Mouse (Mus musculus) adrenal gland, postnatal 36 days (tissue): ENCODE measurements around the gene Rnf135. TPM values are rescaled to one million over a fixed set of nuclear protein-coding genes. Genes with fewer than 3 reads are reported as not detected.
A peak's percentile ranks its signal among the peaks of the same experiment; 100 is the strongest.
"Not testable (repeated sequence)": the region's sequence is repeated elsewhere in the genome, so short reads cannot be mapped to it uniquely, and the experiment has no call there.

Experiments used
- DNase-seq, 2 experiments: peaks; one replicate each; pipeline ENCODE4 v3.0.0; 2021; ENCODE audit warnings: mixed read lengths in 1 of 2
- total RNA-seq, 2 experiments: library from RNA; stranded (reverse); gene quantifications; 2 replicates each; pipeline ENCODE4 v1.2.3; 2021

Gene Rnf135
- total RNA-seq, 2 experiments from 2014 or later: 6.9 to 13.3 TPM

DNA sequence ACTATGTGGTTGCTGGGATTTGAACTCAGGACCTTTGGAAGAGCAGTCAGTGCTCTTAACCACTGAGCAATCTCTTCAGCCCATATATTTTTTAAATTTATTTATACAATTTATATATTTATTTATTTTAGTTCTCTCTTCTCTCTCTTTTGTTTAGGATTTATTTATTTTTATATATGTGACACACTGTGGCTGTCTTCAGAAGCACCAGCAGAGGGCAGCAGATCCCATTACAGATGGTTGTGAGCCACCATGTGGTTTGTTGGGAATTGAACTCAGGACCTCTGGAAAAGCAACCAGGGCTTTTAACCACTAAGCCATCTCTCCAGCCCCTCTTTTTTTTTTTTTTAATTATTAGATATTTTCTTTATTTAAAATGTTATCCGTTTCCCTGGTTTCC is 16.7 kb downstream of the Rnf135 start:
- peak in 1 of 2 experiments; percentile 44 for DNase-seq

DNA sequence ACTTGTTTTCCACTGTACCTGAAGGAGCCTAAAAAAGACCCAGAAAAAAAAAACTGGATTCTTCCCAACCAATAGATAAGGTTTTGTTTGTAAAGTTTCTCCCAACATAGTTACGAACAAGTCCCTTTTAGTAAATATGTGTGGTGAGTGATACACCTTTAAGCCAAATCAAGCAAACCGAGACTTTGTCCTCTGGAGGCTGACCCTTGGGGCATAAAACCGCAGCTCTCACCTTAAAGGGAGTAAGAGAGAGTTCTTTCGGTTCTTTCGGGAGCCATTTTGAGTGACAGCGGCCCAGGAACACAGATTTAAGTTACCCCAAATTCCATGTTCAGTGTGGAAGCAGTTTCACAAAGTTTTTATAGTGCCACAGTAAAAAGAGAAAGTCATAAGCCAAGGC is 18.6 kb downstream of the Rnf135 start:
- DNase-seq: no peak

DNA sequence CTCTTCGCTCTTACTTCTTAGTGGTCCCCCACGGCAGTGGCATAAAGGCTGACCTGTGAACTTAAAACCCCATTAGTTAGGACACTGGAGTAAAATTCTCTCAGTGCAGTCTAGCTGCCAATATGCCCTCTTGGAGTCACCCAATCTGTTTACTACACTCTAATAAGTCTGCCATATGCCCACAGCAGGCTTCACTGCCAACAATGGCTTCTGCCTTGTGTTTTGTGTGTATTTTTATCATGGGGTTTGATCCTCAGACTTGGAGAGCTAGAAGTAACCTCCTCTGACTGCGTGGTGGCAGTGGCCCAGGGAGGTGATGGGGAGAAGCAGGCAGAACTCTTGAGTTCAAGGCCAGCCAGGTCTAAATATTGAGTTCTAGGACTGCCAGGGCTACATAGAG is 20.4 kb downstream of the Rnf135 start:
- DNase-seq: no peak

DNA sequence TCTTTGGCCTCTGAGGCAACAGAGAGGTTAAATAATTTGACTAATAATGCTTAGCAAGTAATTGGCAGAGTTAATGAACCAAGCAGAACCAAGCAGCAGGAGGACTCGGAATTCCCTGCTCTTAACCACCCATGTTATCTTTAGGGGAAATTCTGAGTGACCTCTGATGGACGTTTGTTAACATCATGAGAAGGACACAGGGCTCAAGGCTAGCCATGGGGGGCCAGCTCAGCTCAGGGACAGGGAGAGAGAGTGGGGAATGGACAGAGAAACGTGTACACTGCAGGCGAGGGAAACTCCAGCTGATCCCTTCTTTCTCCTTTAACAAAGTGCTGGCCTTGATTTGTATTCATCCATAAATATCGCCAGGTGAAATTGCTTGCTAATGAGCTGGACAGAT is 21.3 kb downstream of the Rnf135 start:
- DNase-seq: peak in 1 of 2 experiments; percentile 27

DNA sequence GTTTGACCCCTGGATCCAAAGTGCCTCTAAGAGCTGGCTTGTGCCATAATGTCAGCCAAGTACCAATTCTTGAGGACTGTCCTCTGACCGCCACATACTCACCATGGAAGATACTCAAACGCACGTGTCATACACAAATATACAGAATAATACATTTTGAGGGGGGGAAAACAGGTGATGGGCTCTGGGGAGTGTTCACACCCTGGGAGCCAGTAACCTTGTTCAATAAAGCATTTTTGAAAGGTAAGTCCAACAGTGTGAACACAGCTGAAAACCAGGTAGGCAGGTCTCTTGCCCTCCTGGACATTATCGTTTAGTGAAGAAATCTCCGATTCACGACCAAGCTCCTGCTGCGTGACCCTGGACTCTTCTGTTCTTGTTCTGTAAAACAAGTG is 24.8 kb downstream of the Rnf135 start:
- no peak for DNase-seq

DNA sequence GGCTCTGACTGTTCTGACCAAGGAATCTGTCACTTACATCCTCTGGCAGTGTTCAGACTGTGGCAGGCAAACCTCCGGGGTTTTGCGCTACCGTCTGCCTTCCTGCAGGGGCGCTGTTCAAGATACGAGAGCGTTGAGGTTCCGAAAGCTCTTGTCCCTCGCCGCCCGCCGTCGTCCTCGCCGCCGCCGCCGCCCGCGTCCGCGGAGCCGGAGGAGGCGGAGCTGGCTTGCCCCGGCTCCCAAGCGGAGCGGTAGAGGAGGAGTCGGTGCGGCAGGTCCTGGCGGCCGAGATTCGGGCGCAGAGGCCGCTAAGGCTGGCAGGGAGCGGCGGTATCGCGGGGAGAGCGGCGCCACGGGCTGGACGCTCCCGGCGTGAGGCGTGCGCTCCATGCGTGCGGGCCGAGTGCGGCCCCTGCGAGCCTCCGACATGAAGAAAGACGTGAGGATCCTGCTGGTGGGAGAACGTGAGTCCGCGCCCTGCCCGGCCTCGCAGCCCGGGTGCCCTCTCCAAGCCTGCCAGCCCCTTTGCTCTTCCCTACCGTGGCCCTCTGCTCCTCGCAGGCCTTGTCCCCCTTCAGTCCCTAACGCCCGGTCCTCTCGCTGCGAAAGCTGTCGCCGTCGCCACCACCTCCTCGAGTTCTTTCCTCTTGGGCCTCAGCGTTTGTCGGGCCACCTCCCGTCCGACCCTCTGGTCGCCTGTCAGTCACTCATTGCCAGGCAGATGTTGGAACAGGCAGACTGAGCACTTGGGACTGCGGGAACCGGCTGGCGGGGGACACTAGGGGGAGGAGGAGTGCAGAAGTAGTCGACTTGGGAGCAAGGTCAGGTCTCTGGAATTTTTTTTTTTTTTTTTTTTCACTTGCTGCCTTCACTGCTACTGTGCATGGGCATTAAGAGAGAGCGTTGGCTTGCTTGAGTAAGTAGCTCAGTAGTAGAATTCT is 25.5 kb downstream of the Rnf135 start, which contains the start of gene Rhot1:
Rhot1 (plus strand) TSS at position 160 of the 941 bp plus-strand sequence.
- DNase-seq: peak; percentile 97

DNA sequence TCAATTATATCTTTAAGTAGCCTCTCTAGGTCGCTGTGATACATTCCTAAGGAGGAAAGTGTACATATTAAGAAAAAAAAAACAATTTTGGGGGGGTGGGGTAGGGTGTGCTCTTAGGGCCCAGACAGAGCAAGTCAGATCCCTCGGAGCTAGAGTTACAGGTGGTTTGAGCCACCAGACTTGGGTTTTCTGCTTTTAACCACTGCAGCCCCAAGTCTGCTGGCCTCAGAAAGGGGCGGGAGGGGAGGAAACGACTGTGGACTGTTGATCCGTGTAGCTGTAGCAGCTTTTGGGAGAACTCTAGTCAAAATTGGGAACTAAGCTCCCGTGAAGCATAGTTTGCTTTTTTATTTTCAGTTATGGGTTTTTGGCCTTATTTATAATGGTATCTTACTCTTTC is 26.7 kb downstream of the Rnf135 start:
- no peak for DNase-seq

DNA sequence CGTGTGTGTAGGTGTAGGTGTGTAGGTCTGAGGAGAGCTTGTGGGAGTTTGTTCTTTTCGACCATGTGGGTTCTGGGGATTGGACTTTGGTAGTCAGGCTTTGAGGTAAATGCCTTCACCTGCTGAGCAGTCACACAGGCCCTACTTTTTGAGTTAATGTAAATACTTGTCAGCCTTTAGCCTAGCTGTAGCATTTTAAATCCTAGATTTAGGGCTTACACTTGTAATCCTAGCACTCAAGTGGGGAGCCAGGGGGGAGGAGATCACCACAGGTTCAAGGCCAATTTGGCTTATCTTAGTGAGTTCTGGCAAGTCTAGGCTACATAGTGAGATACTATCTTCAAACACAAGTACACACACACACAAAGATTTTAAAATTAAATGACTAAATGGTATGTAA is 28.6 kb downstream of the Rnf135 start:
- DNase-seq: no peak

DNA sequence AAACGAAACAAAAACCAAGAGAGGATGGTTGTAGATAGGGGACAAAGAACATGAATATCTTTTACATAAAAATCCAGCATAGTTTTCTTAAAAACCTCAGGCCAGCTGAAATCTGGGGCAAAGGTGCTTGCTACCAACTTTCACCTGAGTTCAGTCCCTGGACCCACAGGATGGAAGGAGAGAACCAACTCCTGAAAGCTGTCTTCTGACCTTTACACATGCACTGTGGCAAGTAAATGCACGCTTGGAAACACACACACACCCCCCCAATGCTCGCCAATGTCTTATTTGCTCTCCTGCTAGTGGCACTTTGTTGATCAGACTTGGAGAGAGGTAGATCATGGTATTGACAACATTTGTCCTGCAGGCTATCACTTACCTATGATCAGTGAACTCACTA is 31.6 kb downstream of the Rnf135 start:
- DNase-seq: no peak

DNA sequence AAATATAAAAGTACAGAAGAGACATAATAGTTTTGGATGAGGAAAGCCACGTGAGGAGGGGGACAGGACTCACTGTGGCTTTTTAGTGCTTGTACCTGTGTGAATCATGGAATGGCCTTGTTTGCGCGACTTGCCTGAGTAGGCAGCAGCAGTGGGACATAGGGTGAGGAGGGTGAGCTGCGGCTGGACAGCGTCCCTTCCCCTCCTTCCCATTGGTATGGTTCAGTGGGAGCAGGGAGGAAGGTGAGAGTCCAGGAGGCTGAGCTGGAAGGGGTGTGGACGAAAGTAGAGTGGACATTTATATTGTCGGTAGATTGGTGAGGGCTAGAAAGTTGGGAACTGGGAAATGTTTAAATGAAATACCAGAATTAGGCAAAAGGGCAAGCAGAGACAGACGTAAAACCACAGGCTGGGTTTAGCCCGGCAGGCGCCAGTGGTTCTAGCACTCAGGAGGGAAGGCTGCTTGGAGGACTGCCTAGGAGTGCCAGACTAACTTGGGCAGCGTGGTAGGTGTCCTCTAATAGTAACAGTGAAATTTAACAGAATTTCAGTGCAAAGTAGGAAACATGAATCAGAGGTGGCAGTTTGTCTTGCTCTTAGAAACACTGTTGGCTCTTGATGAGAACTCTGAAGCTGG is 35.1 kb downstream of the Rnf135 start:
- peak in 1 of 2 experiments; percentile 17 for DNase-seq

DNA sequence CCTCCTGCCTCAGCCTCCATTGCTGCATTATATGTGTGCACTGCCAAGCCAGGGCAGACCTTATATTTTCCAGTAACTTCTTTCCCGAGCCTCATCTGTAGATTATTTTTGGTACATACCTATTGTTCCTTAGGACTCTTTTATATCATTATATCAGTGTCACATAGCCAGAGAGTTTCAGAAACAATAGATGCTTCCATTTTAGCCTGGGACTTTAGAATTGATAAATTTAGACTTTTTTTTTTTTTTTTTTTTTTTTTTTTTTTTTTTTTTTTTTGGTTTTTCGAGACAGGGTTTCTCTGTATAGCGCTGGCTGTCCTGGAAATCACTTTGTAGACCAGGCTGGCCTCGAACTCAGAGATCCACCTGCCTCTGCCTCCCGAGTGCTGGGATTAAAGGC is 46.4 kb downstream of the Rnf135 start:
- not testable (repeated sequence) for DNase-seq

DNA sequence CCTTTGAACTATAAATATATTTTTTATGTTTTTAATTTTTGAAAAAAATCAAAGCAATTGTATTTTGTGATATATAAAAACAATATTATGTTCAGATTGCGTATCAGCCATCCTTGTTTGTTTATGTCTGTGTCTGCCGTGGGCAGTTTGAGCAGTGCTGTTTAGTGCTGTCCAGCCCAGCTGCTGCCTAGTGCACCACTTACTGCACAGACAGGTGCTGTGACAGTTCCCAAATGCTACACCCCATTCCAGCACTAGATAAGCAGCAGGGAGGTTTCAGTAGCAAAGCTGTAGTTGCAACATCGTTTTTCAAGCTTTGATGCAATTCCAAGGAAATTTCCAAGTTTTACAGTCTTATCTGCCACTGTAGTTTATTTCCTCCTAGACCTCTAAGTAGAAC is 53.6 kb downstream of the Rnf135 start:
- DNase-seq: no peak

DNA sequence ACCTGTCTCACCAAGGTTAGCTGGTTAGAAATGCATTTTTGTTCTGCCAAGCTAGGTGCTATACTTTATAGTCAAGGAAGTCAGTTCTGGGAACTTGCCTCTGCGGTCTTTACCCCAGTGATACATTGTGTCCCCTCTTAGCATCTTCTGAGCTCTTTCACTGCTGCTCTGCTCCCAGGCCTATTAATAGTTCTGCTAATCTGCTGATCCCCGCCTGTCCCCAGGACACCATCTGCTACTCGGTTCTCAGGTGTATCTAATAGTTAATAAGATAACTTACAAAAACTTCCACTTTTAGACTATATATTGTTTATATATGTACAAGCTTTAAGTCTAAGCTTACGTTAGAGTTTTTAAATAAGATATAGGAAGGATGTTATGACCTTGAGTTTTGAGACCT is 54.7 kb downstream of the Rnf135 start:
- DNase-seq: no peak

DNA sequence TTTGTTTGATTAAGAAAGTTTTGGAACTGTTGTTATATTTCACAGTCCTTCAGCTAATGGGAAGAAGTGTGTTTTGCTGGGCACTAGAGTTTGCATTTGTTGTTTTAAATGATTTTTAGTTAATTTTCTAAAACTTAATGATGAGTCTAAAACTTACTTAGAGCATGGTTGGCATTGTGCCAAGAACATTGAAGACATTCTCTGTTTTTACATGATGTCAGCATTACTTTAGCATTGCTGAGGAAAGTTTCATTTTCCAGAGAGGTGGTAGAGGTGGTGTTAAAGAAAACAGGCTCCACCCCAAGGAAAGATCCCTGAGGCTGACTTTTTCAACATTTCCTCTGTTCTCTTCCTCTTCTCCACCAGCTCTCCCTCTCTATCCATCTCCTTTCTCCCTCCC is 63.4 kb downstream of the Rnf135 start:
- no peak for DNase-seq

DNA sequence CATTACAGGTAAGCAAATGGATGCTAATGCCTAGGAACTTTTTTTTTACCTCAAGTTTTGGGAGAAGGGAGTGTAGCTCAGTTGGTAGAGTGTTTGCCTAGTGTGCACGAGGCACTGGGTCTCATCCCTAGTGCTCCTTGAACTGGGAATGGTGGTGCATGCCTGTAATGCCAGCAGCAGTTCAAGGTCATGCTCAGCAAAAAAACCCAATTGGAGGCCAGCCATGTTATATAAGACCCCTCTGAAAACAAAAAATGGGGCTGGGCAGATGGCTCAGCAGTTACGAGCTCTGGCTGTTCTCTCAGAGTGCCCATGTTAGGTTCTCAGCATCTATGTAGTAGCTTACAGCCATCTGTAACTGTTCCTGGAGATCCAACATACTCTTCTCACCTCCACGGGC is 64.9 kb downstream of the Rnf135 start:
- no peak for DNase-seq

Other genes starting within 250 kb of the Rnf135 start
- 10 to 100 TPM; 39.8 to 41.7 TPM for gene Utp6, start 221.5 kb upstream of the Rnf135 start, total RNA-seq
- gene Suz12, start 190.7 kb upstream of the Rnf135 start, total RNA-seq: 10 to 100 TPM; 44.1 to 56.8 TPM
- gene Crlf3, start 102.9 kb upstream of the Rnf135 start, total RNA-seq: 10 to 100 TPM; 15.6 to 15.8 TPM
- 1 to 10 TPM; 2.2 to 2.3 TPM for gene Atad5, start 94.5 kb upstream of the Rnf135 start, total RNA-seq
- 10 to 100 TPM; 11.0 to 19.0 TPM for gene Tefm, start 41.7 kb upstream of the Rnf135 start, total RNA-seq
- gene Adap2, start 29.7 kb upstream of the Rnf135 start, total RNA-seq: 10 to 100 TPM in 1 of 2 experiments, 1 to 10 TPM in 1; 9.6 to 10.3 TPM
- 10 to 100 TPM; 68.9 to 86.2 TPM for gene Rhot1, start 25.2 kb downstream of the Rnf135 start, total RNA-seq
- 1 to 10 TPM; 3.0 to 3.3 TPM for gene Rhbdl3, start 117.1 kb downstream of the Rnf135 start, total RNA-seq
- 10 to 100 TPM; 12.7 to 20.5 TPM for gene 5730455P16Rik, start 194.2 kb downstream of the Rnf135 start, total RNA-seq
- 100 to 1,000 TPM; 122 to 136 TPM for gene Zfp207, start 199.4 kb downstream of the Rnf135 start, total RNA-seq
- 100 to 1,000 TPM; 159 to 167 TPM for gene Psmd11, start 244.8 kb downstream of the Rnf135 start, total RNA-seq